Mouse (Mus musculus) cerebellum, adult 11-12 months (tissue): ENCODE data around the gene Prdm5.

Source experiments
- DNase-seq: peaks from one replicate; pipeline ENCODE4 v3.0.0; 2022

Prdm5 gene

DNA sequence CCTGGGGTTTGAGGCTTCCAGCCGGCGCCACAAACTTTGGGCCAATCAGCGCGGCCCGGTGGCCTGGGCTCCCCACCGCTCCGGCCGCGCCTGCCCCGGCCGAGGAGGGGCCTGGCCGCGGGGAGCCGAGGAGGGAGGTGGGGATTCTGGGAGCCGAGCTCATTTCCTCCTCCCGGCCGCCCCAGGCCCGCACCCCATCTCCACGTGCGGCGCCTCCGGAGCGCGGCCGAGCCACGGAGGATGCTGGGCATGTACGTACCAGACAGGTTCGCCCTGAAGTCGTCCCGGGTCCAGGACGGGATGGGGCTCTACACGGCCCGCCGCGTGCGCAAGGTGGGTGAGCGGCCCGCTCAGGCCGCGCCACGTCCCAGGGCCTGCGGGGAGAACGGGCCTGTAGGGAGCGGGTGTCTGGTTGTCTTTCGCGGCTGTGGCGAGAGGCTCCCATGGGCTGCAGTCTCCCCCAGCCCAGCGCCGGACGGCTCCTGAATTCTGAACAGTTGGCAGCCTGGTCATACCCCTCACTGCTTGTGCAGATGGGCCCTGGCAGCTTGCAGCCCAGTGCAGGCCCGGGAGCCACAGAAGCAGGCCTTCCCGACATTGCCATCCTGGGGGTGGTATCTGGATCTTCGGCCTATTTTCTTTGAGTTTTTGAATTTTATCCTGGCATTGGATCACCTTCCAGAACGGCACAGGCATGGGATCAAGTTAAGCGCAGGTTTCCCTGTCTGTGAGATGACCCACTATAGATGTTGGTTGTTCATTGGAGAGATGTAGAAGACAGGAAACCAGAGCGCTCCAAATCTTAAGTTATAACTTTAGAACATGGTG is at the start of gene Prdm5:
Gene Prdm5 (plus strand): TSS at position 128 of the 828 bp plus-strand sequence.
- peak; percentile 78 for DNase-seq

DNA sequence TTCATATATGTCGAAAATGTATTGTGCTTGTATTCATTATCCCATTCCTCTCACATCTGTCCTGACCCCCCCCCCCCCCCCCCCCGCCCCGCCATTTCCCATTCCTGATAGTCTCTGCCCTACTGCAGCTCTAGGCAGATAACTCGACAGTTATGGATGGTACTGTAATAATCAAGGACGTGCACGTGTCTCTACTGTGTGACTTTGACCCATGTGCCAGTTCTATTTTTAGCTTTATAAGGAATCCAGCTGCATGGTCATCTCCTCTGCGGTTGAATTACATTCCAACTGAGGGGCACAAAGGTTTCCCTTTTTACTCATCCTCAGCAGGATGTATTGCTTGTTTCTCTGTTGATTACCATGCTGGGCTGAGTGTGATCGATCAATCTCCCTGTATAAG is 39.3 kb upstream of the Prdm5 start:
- DNase-seq = no peak

DNA sequence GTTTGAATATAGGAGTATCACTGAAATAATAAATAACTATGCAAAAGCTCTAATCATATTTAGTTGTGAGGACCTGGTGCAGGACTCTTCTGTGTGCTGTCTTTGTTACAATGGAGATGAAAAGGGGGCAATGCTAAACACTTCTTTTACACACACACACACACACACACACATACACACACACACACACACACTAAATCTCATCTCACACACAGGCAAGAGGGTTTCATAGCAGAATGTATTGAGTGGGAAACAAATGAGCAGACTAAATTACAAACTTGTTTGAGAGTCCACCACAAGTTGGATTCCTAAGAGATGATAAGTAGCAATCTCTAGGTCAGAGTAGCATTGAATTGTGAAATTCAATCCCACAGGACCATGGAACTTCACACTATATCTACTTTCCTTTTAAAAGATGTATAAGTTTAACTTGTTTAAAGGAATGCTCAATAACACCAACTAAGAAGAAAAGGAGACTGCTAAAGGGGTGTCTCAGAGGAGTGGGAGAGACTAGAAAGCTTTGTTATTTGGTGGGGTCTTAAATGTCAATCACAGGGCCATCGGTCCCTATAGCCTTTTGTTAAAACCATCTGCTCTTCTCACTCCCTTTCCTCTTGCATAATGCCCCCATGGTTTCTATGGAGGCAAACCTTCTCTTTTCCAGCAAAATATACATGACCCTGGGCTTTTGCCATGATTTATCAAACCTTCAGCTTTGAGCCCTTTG is 35.5 kb upstream of the Prdm5 start:
- DNase-seq = no peak

DNA sequence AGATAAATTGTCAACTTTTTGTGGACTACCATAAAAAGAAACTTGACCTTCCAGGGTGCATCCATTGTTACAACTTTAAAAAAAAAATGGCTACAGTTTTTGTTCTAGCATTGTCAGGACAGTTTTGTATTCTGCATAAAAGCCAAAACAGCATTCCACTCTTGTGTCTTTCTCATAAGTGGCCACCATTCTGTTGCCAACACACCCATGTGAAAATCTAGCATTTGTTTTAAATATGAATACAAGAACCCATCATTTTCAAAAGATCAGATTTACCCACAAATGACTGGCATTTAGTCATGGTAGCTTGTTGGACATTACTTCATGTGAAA is 35.0 kb upstream of the Prdm5 start:
- no peak for DNase-seq

DNA sequence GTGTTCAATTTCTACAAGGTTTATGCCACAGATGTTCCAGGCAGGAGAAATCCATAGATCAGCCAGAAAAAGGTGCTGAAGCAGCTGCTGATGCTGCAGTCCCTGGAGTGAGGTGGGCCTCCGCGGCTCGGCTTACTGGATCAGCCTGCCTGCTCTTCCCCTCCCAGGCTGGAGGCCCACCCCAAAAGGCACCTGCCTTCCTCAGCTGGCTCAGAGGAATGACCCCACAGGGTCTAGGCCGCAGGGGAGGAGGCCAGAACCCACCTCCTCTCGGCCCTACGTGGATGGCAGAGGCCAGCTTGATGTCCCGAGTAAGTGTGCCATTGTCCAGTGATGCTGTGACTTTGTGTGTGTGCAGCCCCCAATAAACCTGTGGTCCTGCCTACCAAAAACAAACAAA is 20.6 kb upstream of the Prdm5 start:
- no peak for DNase-seq

DNA sequence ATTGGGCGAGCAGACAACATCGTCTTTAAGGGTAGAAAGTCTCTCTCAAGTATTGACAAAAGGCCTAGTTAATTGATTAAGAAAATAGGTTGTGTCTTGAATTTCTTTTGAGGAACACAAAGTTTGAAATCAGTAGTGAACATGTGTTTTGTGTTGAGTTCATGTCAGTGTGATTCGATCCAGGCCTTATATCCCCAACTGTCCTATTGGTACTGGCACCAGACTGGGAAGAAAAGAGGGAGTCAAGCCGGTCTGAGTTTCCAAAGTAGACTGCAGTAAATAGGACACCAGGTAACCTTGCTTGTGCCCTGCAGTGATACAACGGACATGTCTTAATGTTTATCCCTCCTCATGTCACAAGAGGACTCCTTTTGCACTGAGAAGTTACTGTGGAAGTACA is 19.6 kb upstream of the Prdm5 start:
- no peak for DNase-seq

DNA sequence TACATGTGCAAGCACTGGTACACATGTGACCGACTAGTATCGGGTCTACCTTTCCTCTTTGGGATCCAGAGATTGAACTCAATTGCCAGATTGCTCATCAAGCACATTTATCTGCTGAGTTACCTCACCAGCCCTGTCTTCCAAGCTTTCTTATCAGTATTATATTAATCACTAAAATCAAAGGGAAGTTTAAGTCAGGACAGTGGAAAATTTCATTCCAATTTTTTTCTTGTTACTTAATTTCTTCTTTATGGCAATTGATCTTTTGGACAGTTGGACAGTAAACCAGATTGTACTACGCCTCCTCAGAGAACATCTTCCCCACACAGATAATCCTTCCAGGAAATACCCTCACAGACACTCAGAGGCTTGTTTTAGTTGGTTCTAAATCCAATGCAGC is 18.7 kb upstream of the Prdm5 start:
- no peak for DNase-seq

DNA sequence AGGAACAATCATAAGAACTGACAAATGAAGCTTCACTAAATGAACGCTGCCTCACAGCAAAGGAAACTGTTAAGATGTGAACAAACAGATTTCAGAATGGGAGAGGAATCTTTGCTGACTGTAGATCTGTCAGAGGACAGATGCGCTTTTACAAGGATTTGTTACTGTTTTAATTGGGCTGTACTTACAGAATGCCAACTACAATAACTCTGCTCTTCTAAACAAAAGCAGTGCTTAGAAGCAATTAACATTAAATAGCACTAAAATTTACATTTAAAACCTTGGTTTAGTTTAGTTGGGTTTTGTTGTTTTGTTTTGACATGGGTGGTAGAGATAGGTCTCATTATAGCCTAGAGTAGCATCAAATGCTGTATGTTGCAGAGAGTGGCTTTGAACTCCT is 14.3 kb upstream of the Prdm5 start:
- no peak for DNase-seq

DNA sequence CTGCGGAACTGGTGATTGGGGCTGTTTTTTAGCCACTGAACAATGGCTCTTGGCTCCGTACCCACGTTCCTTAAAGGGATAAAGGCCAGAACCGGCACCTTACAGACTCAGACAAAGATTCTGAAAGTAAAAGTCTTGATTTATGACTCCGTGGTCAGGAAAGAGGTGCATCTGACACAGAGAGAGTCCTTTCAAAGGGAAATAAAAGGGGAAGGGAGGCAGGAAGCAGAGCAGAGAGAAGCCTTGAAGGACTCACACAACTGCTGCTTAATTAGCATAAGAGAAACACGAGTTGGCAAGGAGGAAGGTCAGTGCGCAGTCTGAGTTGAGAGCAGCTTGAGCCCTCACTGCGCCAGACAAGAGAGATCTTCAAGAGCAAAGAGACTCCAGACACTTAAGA is 13.7 kb upstream of the Prdm5 start:
- DNase-seq = no peak

DNA sequence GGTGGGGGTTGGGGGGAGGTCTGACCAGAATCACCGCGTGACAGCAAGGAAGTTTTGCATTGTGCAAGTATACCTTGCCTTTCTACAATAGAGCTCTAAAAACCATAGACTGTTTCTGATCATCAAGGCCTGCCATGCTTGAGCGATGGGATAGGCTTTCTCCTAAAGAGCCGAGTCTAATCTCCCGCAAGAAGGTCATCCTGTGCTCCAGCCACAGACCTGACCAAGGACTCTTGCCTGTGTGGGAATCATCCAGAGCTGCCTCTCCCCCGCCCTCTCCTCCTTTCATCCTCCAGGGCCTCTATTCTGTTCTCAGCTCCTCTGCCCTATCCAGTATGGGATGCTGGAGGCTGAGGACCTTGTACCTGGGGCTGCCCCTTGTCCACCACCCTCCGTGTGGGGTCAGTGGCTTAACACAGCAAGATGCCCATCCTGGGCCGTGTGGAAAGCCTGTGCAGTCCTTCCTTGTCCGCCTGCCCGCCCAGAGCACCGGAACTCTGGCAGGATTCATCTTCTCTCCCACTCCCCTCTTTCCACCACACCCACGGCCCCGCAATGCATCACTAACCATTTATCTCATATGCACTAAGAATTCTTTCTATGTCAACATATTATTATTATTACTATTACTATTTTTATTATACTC is 12.9 kb upstream of the Prdm5 start:
- DNase-seq = no peak

DNA sequence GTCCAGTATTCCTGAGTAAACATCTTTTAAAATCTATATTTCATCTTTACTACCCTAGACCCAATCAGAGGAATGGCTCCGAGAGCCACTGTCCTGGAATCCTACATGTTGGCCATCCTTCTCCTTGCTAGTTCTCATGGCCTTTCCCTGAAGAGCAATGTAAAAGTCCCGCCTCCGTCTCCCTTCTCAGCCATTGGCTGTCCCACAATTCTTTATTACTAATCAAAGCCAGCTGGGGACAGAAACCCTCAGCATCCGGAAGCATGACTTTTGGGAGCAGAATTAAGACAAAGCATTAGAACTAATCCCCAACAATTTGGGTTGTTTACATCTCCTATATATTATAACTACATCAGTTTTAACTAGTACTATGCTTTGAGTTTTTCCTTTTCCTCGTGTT is 10.9 kb upstream of the Prdm5 start:
- no peak for DNase-seq

DNA sequence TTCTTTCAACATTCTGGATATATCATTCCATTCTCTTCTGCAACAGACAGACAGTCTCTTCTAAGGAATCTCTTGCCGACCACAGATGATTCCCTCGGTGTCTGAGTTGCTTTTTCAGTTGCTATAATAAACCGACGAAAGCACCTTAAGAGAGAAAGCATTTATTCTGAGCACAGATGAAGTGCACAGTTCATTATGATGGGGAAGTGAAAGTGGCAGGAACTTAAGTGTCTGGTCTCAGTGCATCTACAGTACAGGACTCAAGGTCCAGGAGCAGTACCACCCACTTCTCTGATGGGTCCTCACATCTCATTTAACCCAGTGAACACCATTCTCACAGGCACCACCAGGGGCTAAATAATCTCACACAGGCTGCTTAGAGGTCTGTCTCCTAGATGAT is 5.2 kb upstream of the Prdm5 start:
- DNase-seq = no peak

DNA sequence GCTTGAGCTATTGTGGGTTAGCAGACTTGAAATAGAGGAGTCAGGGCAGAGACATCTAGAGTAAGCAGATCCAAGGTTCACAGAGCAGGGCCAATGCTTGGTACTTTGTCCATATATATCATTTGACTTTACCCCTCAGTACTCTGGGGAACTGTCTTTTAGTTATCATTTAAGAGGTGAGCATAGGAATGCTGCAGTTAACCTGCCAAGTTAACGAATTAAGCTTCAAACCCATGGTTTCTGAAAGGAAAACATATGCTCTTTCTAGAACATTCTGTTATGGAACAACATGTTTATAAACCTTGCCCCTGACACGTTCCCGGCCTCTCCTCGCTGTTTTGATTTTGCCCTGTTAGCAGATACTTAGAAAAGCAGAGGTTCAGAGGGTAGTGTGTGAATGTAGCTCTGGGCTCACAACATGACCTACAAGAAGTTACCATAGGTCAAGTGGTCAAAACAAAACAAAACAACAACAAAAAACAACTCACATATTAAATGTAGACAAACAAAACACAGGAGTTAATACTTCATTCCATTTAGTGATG is 973 bp downstream of the Prdm5 start:
- DNase-seq = no peak

DNA sequence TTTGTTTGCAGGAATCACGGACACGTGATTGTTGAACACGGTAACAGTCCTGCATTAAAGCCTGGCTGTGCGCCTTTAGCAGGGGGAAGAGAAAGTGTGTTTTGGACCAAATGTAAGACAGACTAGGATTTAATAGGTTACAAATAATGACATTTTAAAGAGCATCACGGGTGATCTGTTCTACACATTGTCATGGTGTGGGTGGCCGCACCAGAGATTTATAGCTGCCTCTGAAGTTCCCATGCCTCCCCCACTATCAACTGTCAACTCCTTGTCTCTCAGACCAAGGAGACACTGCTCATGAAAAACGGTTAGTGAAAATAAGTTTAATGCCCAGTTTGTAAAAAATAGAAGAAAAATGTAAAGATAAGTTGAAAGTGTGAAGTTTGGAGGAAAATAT is 2.7 kb downstream of the Prdm5 start:
- DNase-seq = no peak

DNA sequence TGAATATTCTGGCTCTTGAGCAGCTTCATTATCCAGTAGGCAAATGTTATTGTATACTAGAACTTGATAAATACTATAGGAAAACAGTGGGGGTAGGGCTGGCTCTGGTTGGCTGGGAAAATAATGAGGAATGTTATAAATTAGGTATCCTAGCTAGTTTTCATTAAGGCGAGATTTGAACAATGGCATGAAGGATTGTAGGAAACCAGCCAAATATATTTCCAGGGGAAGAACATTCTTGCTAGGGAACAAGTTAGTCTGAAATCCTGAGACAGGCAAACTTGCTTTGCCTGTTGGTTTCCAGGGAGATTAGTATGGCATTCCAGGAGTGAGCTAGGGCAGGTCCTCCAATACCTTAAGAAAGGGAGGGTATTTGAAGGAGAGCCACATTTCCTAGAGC is 4.9 kb downstream of the Prdm5 start:
- DNase-seq = no peak

DNA sequence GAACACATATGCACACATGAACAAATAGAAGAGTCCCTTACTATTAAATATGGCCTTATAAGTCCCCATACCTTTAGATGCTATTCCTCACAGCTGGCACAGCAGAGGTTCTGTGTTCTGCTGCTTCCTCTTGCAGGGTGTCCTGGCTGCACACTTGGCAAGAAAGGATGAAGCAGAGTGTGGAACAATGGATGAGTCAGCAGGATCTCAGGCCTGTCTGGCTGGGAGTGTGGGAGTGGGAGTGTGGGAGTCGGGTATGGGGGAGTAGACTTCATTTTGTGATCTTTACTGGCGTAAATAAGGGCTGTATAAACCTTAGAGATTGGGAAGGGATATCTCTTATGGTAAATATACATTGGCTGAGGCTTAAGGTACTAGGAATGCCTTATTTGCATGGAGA is 14.1 kb downstream of the Prdm5 start:
- no peak for DNase-seq

DNA sequence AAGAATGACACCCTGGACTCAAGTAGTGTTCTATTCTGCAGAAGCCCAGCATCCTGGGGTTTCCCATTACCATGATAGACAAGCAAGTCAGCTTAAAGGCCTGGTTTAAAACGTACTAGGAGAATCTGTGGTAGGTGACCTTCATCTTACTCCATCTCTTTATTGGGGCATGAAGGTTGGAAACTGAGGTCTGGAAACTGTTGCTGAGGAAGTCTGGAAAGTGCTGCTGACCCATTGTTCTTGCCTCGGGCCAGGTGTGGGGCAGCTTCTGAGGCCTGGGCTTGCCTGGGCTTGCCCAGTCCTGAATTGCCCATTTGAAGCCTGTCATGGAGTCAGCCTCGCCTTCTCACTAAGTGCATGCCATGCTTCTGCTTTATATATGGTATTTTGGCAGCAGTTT is 17.8 kb downstream of the Prdm5 start:
- no peak for DNase-seq

DNA sequence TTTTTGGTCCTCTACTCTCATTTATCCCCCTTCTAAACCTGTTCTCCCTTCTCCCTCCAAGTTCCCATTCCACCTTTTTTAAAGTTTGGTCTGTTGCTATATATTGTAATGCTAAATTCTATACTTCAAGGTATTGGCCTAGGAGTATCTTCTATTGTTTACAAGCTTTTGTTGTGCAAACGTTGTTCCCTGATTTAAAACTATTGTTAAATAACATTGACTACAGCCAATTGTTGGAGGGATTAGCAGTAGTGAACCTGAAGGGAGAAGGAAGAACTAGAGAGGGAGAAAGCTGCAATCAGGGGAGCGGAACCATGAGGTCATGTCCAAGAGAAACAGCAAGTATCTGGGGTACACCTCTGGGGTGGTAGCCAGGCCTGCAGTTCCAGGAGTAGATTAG is 18.5 kb downstream of the Prdm5 start:
- DNase-seq = no peak

DNA sequence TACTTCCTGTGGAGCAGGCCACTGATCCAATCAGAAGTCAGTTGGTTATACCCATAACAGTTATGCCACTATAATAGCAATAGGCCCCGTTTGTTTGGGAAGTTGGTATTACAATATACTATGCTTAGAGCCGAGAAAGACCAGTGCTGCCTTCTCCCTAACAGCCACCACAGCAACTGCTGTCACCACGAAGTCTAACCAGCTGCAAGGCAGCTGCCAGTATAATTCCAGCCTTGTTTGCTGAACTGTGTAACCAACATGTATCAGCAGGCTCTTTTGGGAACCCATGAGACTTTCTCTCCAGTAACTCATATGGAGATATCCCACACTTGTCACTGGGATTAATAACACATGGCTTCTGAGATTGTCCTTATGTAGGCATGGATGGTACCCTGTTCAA is 19.6 kb downstream of the Prdm5 start:
- DNase-seq = no peak

DNA sequence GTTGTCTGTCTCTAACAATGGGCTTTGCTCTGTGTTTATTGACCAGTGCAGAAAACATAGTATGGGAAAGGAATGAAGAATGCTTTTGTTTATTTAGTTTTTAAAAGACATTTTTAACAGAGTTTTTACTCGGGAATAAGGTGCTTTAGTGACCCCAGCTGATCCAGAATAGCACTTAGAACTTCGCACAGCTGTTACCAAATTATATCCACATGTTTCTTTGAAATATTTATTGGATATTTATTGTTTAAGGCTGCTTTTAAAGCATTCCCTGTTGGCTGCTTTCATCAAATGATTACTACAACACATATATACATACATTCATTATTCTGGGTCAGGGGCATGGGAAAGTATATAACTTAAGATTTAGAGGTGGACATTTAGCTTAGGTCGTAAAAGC is 32.9 kb downstream of the Prdm5 start:
- DNase-seq = no peak

DNA sequence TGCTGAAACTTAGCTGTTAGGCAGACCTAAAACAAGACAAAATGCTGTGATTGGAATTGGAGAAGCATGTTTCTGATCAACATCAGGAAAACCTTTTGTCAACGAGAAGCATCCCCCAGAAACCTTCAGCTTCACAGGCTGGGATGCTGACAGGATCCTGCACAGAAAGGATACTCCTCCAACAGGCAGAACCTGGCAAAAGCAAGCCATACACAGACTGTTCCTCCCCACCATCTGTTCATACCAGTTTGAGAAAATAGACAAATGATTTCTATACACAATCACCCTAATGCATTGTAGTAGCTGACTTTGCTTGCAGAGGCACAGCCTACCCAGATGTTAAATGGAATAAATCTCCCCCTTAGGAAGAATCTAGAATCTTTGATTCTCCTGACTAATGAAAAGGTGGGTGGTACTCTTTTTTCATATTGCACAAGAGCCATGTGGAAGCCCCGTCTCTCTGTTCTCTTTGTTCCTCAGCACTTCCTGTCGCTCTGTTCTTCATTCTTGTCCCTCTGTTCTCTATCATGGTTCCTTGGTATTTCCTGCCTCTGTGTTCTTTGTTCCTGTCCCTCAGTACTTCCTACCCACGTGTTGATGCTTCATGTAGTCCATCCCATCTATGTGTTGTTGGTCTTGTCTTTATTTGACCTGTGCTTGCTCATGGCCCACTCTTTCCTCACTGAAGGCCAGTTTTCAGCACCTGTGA is 39.4 kb downstream of the Prdm5 start:
- DNase-seq = peak; percentile 33

DNA sequence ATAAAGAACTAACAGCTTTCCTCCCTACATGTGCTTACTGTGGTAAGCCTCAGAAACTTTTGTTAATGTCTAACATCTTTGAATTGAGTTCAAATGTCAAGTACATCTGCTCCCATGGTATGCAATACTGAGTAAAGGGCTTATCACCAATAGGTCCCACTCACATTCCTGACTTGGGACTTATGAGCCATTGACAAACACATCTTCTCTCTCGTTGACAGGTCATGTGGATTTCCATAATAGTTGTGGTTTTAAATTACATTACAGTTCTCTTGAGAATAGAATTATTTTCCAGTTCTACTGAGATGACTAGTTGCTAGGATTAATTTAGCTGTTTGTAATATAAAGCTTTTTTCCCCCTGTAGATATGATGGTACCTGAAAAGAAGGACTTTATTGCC is 49.9 kb downstream of the Prdm5 start:
- no peak for DNase-seq

DNA sequence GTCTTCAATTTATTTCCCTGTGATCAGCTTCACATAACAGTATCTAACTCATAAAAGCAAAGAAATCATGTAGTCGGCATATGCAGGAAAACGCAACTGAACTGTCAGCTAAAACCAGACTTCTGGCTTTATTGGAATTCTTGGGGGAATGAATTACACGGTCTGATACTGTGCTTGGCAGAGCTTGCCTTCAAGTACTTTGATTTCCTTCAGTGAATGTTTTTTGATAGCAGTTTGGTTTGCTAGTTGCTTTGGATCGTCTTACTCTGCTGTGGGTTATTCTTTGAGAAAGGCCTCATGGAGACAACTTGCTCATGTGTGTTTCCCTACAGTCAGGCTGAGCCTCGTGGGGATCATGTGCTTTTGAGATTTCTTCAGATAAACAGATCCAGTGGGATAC is 52.7 kb downstream of the Prdm5 start:
- DNase-seq = no peak
